Comparison of ENCODE assay signal across 26 mouse cellular contexts in genomic region chr7:102116579-102117331, GRCm38 (mm10). TPM values are rescaled to one million over a fixed set of nuclear protein-coding genes. Genes with fewer than 3 reads are reported as not detected.
A peak's percentile ranks its signal among the peaks of the same experiment; 100 is the strongest.
DNase-seq lines count a peak whose midpoint lies in the region; ATAC-seq and TF ChIP-seq lines count a peak whose summit lies in the region.
"Had no signal": no experiment of that assay in that cellular context is flagged by ENCODE, and none has a peak within 500 bp of the region (broad histone marks: within the 10 kb centered on the region; RNA-seq: fewer than 3 reads in every experiment).

Gene Chrna10 (minus strand): TSS chr7:102116828.

- WGBS in heart, embryonic 13.5 days, result 37% methylated on average over 7 of the region's 7 CpGs
- 32% methylated on average over 7 of the region's 7 CpGs for WGBS in heart, embryonic 12.5 days
- 33% methylated on average over 7 of the region's 7 CpGs for WGBS in lung, embryonic 14.5 days

- H3K36me3 ChIP-seq in heart, embryonic 13.5 days, result peaks cover 38% of the 10 kb centered on the region
- H3K36me3 ChIP-seq in heart, embryonic 12.5 days, result peaks cover 37% of the 10 kb centered on the region
- H3K36me3 ChIP-seq in lung, embryonic 14.5 days (ENCODE audit: insufficient read depth), result peaks cover 38% of the 10 kb centered on the region

- no peak for ATAC-seq in heart, embryonic 13.5 days (ENCODE audit: extremely low read depth, insufficient number of reproducible peaks, low FRiP score, low TSS enrichment)
- ATAC-seq in heart, embryonic 12.5 days (ENCODE audit: insufficient number of reproducible peaks, low FRiP score), result no peak
- peak; percentile 42; the same call in 1 of the 2 replicates for ATAC-seq in lung, embryonic 14.5 days (ENCODE audit: insufficient read depth)
- ATAC-seq: forebrain, embryonic 14.5 days had no signal

- no peaks in the 10 kb centered on the region for H3K4me1 ChIP-seq in heart, embryonic 13.5 days
- H3K4me1 ChIP-seq in heart, embryonic 12.5 days (replicated peaks), result no peaks in the 10 kb centered on the region
- H3K4me1 ChIP-seq in lung, embryonic 14.5 days (ENCODE audit: insufficient read depth), result no peaks in the 10 kb centered on the region
- H3K4me1 ChIP-seq: embryonic facial prominence, embryonic 15.5 days; heart, embryonic 15.5 days; hindbrain, embryonic 10.5 days; limb, embryonic 10.5 days; stomach, embryonic 15.5 days had no signal

- no peak within 1 kb of the TSS for H3K4me2 ChIP-seq in heart, embryonic 13.5 days
- no peak within 1 kb of the TSS for H3K4me2 ChIP-seq in heart, embryonic 12.5 days
- no peak within 1 kb of the TSS for H3K4me2 ChIP-seq in lung, embryonic 14.5 days
- H3K4me2 ChIP-seq: embryonic facial prominence, embryonic 15.5 days; heart, embryonic 15.5 days; stomach, embryonic 15.5 days had no signal

- no peaks in the 10 kb centered on the region for H3K9me3 ChIP-seq in heart, embryonic 13.5 days
- no peaks in the 10 kb centered on the region for H3K9me3 ChIP-seq in heart, embryonic 12.5 days (replicated peaks)
- H3K9me3 ChIP-seq in lung, embryonic 14.5 days (ENCODE audit: low read depth, low read length), result no peaks in the 10 kb centered on the region
- H3K9me3 ChIP-seq: embryonic facial prominence, embryonic 15.5 days; heart, embryonic 15.5 days; hindbrain, embryonic 10.5 days; limb, embryonic 10.5 days; stomach, embryonic 15.5 days had no signal

- no peak for TF ChIP-seq CTCF in lung, embryonic 14.5 days (IDR thresholded peaks at IDR 0.05; ENCODE audit: low read depth)

- no peak within 1 kb of the TSS for H3K27ac ChIP-seq in heart, embryonic 13.5 days (replicated peaks)
- no peak within 1 kb of the TSS for H3K27ac ChIP-seq in heart, embryonic 12.5 days (ENCODE audit: poor library complexity, severe bottlenecking)
- H3K27ac ChIP-seq in lung, embryonic 14.5 days (ENCODE audit: low read depth), result no peak within 1 kb of the TSS
- H3K27ac ChIP-seq: embryonic facial prominence, embryonic 15.5 days; heart, adult 2 months; heart, embryonic 15.5 days; hindbrain, embryonic 10.5 days; limb, embryonic 10.5 days; stomach, embryonic 15.5 days had no signal

- DNase-seq in lung, embryonic 14.5 days, result no peak
- DNase-seq in lung, postnatal 4 days, result no peak
- peak; percentile 11 for DNase-seq in 3T3-L1 (ENCODE audit: low read depth, low spot score)
- peak; percentile 39 for DNase-seq in NIH3T3 (ENCODE audit: low read depth)
- DNase-seq in spleen, adult 18-20 months, result no peak
- DNase-seq: adrenal gland, postnatal 10 days; cerebellum, adult 2 months; cerebellum, postnatal 25 days; gastrocnemius, postnatal 25 days; kidney, adult 18-20 months; kidney, postnatal 10 days; liver; midbrain, embryonic 14.5 days; right cerebral cortex, adult 18-20 months; right cerebral cortex, postnatal 4 days; thymus, postnatal 25 days had no signal

- H3K9ac ChIP-seq in heart, embryonic 13.5 days, result 0 out of 2 replicates have a peak within 1 kb of the TSS, but pooled peaks have one; percentile 12
- no peak within 1 kb of the TSS for H3K9ac ChIP-seq in heart, embryonic 12.5 days
- no peak within 1 kb of the TSS for H3K9ac ChIP-seq in lung, embryonic 14.5 days
- H3K9ac ChIP-seq: embryonic facial prominence, embryonic 15.5 days; heart, embryonic 15.5 days; stomach, embryonic 15.5 days had no signal

- no peak within 1 kb of the TSS for H3K4me3 ChIP-seq in heart, embryonic 13.5 days
- H3K4me3 ChIP-seq in heart, embryonic 12.5 days, result no peak within 1 kb of the TSS
- H3K4me3 ChIP-seq in lung, embryonic 14.5 days (ENCODE audit: low read depth, low read length), result no peak within 1 kb of the TSS
- H3K4me3 ChIP-seq: embryonic facial prominence, embryonic 15.5 days; heart, adult 2 months; heart, embryonic 15.5 days; hindbrain, embryonic 10.5 days; limb, embryonic 10.5 days; stomach, embryonic 15.5 days had no signal

- peaks cover 5% of the 10 kb centered on the region; the same call in 1 of the 2 replicates for H3K27me3 ChIP-seq in heart, embryonic 13.5 days (replicated peaks)
- H3K27me3 ChIP-seq in heart, embryonic 12.5 days (replicated peaks), result peaks cover 9% of the 10 kb centered on the region; the same call in 1 of the 2 replicates
- no peaks in the 10 kb centered on the region for H3K27me3 ChIP-seq in lung, embryonic 14.5 days (ENCODE audit: insufficient read depth, low read length)
- H3K27me3 ChIP-seq: embryonic facial prominence, embryonic 15.5 days; heart, embryonic 15.5 days had no signal

RNA-seq across cellular contexts. Expression of gene Chrna10, which starts in this region (rescaled TPM):
- polyA plus RNA-seq in heart, embryonic 13.5 days (2015; fragmentation: Nextera tagmentation; extraction: Ambion mirVana), result 0.06 and 0.11 TPM in 2 replicates
- polyA plus RNA-seq in heart, embryonic 12.5 days (2016; fragmentation: Nextera tagmentation; extraction: Ambion mirVana), result not detected in 2 replicates
- polyA plus RNA-seq in lung, embryonic 14.5 days (2014; fragmentation: Nextera tagmentation; extraction: Ambion mirVana), result not detected in 2 replicates
- polyA plus RNA-seq: forebrain, embryonic 14.5 days; hindbrain, embryonic 10.5 days; liver, embryonic 16.5 days; midbrain, embryonic 14.5 days; stomach, embryonic 15.5 days had no signal

Comparison
In these comparisons a context has a peak if more than half of its experiments do, and no peak if none do; other contexts are left out.
1. Peak in ATAC-seq in lung, embryonic 14.5 days; RNA of the gene not detected or under 1 TPM.
2. DNase-seq: peak in 3T3-L1 (single experiment) and NIH3T3 (single experiment); none in lung, embryonic 14.5 days (single experiment), lung, postnatal 4 days (0 of 2) and spleen, adult 18-20 months (0 of 2).